Mouse (Mus musculus) limb, embryonic 13.5 days (tissue): ENCODE results near the gene Zcwpw1. TPM values are rescaled to one million over a fixed set of nuclear protein-coding genes. Genes with fewer than 3 reads are reported as not detected.

Experiments
- ATAC-seq: fragments of 200-750 bp; cut with Nextera tagmentation; 2 replicates; pipeline ENCODE4 v1.8.0; 2017; ENCODE audit warnings: low read depth, moderate number of reproducible peaks, moderate TSS enrichment; ENCODE audit not compliant: low FRiP score
- H3K27ac ChIP-seq: fragments of 300-500 bp; sonication (generic); 2 replicates; pipeline ENCODE4 v1.5.1; 2015; ENCODE audit warnings: inconsistent platforms, mild to moderate bottlenecking, moderate library complexity
- H3K27me3 ChIP-seq: fragments of 300-500 bp; sonication (generic); 2 replicates; pipeline ENCODE4 v1.6.1; 2015; ENCODE audit warnings: mild to moderate bottlenecking, inconsistent platforms
- H3K36me3 ChIP-seq: fragments of 300-500 bp; sonication (generic); 2 replicates; pipeline ENCODE4 v1.6.1; 2015; ENCODE audit warnings: inconsistent platforms, mild to moderate bottlenecking, moderate library complexity
- H3K4me1 ChIP-seq: fragments of 300-500 bp; sonication (generic); 2 replicates; pipeline ENCODE4 v1.6.1; 2015; ENCODE audit warnings: inconsistent platforms
- H3K4me2 ChIP-seq: fragments of 300-500 bp; sonication (generic); replicated peaks from 2 replicates; pipeline ENCODE4 v1.6.1; 2015; ENCODE audit warnings: inconsistent platforms, mild to moderate bottlenecking, moderate library complexity
- H3K4me3 ChIP-seq: fragments of 300-500 bp; sonication (generic); 2 replicates; pipeline ENCODE4 v1.5.1; 2015; ENCODE audit warnings: moderate library complexity, mild to moderate bottlenecking, inconsistent platforms
- H3K9ac ChIP-seq: fragments of 300-500 bp; sonication (generic); 2 replicates; pipeline ENCODE4 v1.6.1; 2015; ENCODE audit warnings: mild to moderate bottlenecking, inconsistent platforms
- H3K9me3 ChIP-seq: fragments of 300-500 bp; sonication (generic); 2 replicates; pipeline ENCODE4 v1.6.1; 2016; ENCODE audit warnings: inconsistent platforms
- WGBS: fragments of 180-500 bp; shearing (Covaris S2); methylation state at CpG from one replicate; pipeline ENCODE4 v1.1.7; 2015; 5-methylcytosine and 5-hydroxymethylcytosine counted together
- polyA plus RNA-seq: library from polyadenylated mRNA; unstranded; fragments of >200 nt; fragmentation: Nextera tagmentation; extraction: Ambion mirVana; gene quantifications from 2 replicates; pipeline ENCODE4 v1.2.1, GENCODE M21; 2015

Gene Zcwpw1
- 35.3 and 36.0 TPM in 2 replicates for polyA plus RNA-seq

- peak within 1 kb of the TSS; percentile 92 for H3K4me2 ChIP-seq
- peak within 1 kb of the TSS; percentile 98 for H3K9ac ChIP-seq
- peaks cover 32% of the 10 kb centered on the region for H3K4me1 ChIP-seq
- WGBS = under 1% methylated on average over 48 of the region's 48 CpGs
- peak; percentile 49 for ATAC-seq
- no peaks in the 10 kb centered on the region for H3K27me3 ChIP-seq
- H3K4me3 ChIP-seq = peak within 1 kb of the TSS; percentile 85
- no peaks in the 10 kb centered on the region for H3K9me3 ChIP-seq
- H3K27ac ChIP-seq = peak within 1 kb of the TSS; percentile 98
- peaks cover 26% of the 10 kb centered on the region for H3K36me3 ChIP-seq
These were observed at the start of gene Zcwpw1, which contains the start of gene Mepce for GRCm38 (mm10) chr5:137787151-137787928. Gene Zcwpw1 (plus strand): TSS chr5:137787798. Gene Mepce (minus strand): TSS chr5:137787655.

DNA sequence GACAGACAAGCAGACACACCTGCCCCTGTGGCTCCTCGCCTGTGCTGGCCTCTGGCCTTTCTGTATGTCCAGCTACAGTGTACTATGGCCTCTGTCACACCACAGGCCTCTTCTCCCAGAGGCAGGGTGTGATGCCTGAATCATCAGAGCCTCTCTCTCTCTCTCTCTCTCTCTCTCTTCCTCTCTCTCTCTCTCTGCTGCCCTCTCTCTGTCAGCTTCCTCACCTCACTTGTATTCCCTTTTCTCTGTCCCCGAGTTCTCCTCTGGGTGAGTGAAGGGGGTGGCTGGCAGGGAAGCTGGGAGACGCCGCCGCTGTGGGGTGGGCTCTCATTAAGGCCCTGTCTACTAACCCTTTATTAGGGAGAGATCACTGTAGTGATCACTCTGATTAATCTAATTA, 49.1 kb upstream of the Zcwpw1 start:
- Histone ChIP-seq H3K9me3 (no peaks in the 10 kb centered on the region), H3K9ac (peak overlapping the region; percentile 78; the same call in 1 of the 2 replicates), H3K4me1 (peaks cover 44% of the 10 kb centered on the region), H3K4me3 (no peak overlapping the region), H3K27ac (no peak overlapping the region), H3K27me3 (no peaks in the 10 kb centered on the region), H3K4me2 (no peak overlapping the region), H3K36me3 (peaks cover 43% of the 10 kb centered on the region)
- ATAC-seq = no peak
- WGBS = 54% methylated on average over 5 of the region's 5 CpGs

GRCm38 (mm10) chr5:137739471-137739870, 48.1 kb upstream of the Zcwpw1 start:
- H3K9ac ChIP-seq = peak overlapping the region; percentile 78
- peaks cover 35% of the 10 kb centered on the region for H3K36me3 ChIP-seq
- H3K9me3 ChIP-seq = no peaks in the 10 kb centered on the region
- H3K4me3 ChIP-seq = peak overlapping the region; percentile 65
- no peaks in the 10 kb centered on the region for H3K27me3 ChIP-seq
- 61% methylated on average over 9 of the region's 9 CpGs for WGBS
- peaks cover 34% of the 10 kb centered on the region for H3K4me1 ChIP-seq
- H3K4me2 ChIP-seq = peak overlapping the region; percentile 93
- H3K27ac ChIP-seq = no peak overlapping the region
- ATAC-seq = no peak

- no peaks in the 10 kb centered on the region for H3K27me3 ChIP-seq
- H3K27ac ChIP-seq = peak overlapping the region; percentile 23; the same call in 1 of the 2 replicates
- peaks cover 31% of the 10 kb centered on the region for H3K4me1 ChIP-seq
- peak overlapping the region; percentile 78 for H3K9ac ChIP-seq
- ATAC-seq = 0 out of 2 replicates have a peak, but pooled peaks have one; percentile 2
- H3K36me3 ChIP-seq = peaks cover 25% of the 10 kb centered on the region
- no peaks in the 10 kb centered on the region for H3K9me3 ChIP-seq
- WGBS = 9% methylated on average over 11 of the region's 11 CpGs
- peak overlapping the region; percentile 93 for H3K4me2 ChIP-seq
- peak overlapping the region; percentile 65 for H3K4me3 ChIP-seq
These were observed 47.1 kb upstream of the Zcwpw1 start for GRCm38 (mm10) chr5:137740506-137740905.

DNA sequence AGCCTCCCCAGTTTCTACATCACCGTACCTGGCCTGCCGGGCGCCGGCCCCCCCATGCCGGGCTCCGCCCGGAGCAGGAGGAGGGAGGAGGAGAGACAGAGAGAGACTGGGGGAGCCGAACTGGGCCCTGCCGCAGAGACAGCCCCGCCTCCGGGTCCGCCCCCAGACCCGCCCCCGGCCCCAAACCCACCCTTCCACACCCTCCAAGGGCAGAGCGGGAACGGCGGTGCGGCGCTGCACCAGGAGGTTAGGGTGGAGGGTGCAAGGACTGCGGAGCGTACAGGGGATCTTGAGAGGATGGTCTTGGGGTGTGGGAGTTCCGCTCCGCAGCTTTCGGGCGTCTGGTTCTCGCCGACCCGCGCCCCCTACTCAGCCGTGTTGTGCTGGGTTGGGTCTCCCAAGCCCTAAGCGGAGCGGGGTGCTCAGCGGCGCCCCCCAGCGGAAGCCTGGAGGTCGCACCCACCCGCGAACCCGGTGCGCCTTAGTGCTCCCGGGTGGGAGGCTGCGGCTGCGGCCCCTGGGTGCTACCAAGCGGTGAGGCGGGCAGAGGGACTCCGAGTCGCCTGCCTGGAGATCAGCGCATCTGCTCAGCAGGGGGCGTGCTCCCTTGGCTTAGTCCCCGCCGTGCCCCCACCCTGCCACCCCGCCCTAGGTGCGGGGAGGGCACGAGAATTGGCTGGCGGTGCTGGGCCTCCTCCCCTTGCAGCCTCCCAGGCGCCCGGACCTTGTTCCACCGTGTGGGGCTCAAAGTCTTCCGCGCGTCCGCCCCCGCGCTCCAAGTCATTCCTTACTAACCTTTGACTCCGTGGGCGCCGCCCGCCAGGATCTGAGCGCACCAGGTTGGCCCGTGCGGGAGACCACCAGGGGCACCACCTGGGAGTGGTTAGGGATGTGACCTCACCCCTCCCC, 46.3 kb upstream of the Zcwpw1 start, which contains the start of gene Nyap1:
Gene Nyap1 (minus strand): TSS at position 585 of the 909 bp plus-strand sequence.
- no peaks in the 10 kb centered on the region for H3K9me3 ChIP-seq
- H3K27me3 ChIP-seq = no peaks in the 10 kb centered on the region
- H3K4me3 ChIP-seq = peak within 1 kb of the TSS; percentile 65
- H3K9ac ChIP-seq = peak within 1 kb of the TSS; percentile 78
- WGBS = under 1% methylated on average over 65 of the region's 71 CpGs
- H3K36me3 ChIP-seq = peaks cover 17% of the 10 kb centered on the region
- peak within 1 kb of the TSS; percentile 93 for H3K4me2 ChIP-seq
- peaks cover 32% of the 10 kb centered on the region for H3K4me1 ChIP-seq
- peak; percentile 88 for ATAC-seq
- H3K27ac ChIP-seq = peak within 1 kb of the TSS; percentile 23; the same call in 1 of the 2 replicates

- peaks cover 9% of the 10 kb centered on the region for H3K36me3 ChIP-seq
- H3K9ac ChIP-seq = no peak overlapping the region
- 56% methylated on average over 10 of the region's 10 CpGs for WGBS
- H3K27ac ChIP-seq = no peak overlapping the region
- H3K4me1 ChIP-seq = peaks cover 32% of the 10 kb centered on the region
- peak overlapping the region; percentile 65; the same call in 1 of the 2 replicates for H3K4me3 ChIP-seq
- H3K9me3 ChIP-seq = no peaks in the 10 kb centered on the region
- no peaks in the 10 kb centered on the region for H3K27me3 ChIP-seq
- no peak for ATAC-seq
- peak overlapping the region; percentile 93 for H3K4me2 ChIP-seq
These were observed 45.5 kb upstream of the Zcwpw1 start for GRCm38 (mm10) chr5:137742048-137742447.

DNA sequence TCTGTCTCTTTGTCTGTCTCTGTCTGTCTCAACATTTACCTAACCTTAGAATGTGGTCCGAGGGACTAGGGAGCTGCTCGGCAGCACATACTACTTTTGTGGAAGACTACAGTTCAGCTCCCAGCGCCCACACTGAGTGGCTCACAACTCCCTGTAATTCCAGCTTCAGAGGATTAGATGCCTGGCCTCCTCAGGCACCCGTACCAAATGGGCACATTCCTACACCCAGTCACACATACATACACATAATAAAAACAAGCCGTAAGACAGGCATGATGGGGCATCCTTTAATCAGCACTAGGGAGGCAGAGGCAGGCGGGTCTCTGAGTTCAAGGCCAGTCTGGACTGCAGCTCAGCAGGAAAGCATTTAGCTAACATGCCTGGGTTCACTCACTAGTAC, 44.8 kb upstream of the Zcwpw1 start:
- Histone ChIP-seq H3K27me3 (no peaks in the 10 kb centered on the region), H3K36me3 (peaks cover 3% of the 10 kb centered on the region), H3K4me1 (peaks cover 38% of the 10 kb centered on the region), H3K9ac (no peak overlapping the region), H3K9me3 (no peaks in the 10 kb centered on the region), H3K27ac (no peak overlapping the region), H3K4me3 (no peak overlapping the region), H3K4me2 (no peak overlapping the region)
- WGBS = 90% methylated on average over 6 of the region's 6 CpGs
- no peak for ATAC-seq

- no peak for ATAC-seq
- Histone ChIP-seq H3K4me3 (no peak overlapping the region), H3K9me3 (no peaks in the 10 kb centered on the region), H3K36me3 (peaks cover 3% of the 10 kb centered on the region; the same call in 1 of the 2 replicates), H3K27ac (no peak overlapping the region), H3K9ac (no peak overlapping the region), H3K27me3 (no peaks in the 10 kb centered on the region), H3K4me1 (peaks cover 46% of the 10 kb centered on the region), H3K4me2 (no peak overlapping the region)
- 76% methylated on average over 7 of the region's 7 CpGs for WGBS
These were observed 43.4 kb upstream of the Zcwpw1 start for GRCm38 (mm10) chr5:137744197-137744596.

DNA sequence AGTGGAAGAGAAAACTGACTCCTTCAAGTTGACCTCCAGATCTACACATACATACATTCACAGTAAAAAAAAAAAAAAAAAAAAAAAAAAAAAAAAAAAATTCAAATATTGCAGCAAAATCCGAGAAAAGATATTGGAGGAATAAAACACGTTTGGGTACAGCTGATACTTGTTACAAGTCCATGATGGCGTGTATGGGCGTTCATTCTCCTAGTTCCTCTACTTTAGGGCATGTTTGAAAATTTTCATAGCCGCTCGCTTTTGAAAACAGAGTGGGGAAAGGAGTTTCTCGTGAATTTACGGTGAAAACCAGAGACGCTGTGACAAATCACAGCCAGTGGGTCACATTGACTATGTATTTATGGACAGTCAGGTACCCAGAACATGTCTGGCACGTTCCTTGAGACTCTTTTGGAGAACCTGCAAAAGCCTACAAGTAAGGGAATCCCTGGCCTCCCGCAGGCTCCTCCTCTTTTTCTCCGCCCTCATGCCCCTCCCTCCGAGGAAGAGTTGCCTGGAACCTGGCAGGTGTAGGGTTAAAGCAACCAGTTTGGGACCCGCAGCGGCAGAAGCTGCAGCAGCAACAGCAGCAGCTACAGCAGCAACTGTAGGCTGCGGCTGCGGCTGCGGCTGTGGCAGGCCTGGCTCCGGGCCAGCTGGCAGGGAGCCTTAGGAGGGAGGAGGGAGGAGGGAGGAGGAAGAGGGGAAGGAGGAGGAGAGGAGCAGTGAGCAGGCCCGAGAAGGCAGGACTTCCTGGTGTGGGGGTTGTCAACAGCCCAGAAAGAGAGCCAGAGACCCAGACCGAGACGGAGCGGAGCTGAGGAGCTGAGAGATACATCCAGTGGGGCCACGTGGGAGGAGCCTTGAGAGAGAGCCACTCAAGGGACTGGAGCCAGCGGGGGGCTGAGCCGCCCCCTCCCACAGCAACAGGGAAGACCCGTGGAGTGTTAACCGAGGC, 42.1 kb upstream of the Zcwpw1 start, which contains the start of gene Tsc22d4:
Gene Tsc22d4 (plus strand): TSS at position 517 of the 958 bp plus-strand sequence.
- Histone ChIP-seq H3K27ac (peak within 1 kb of the TSS; percentile 97), H3K4me3 (peak within 1 kb of the TSS; percentile 83), H3K9me3 (no peaks in the 10 kb centered on the region), H3K36me3 (peaks cover 7% of the 10 kb centered on the region), H3K9ac (peak within 1 kb of the TSS; percentile 90), H3K4me1 (peaks cover 37% of the 10 kb centered on the region), H3K4me2 (peak within 1 kb of the TSS; percentile 99), H3K27me3 (no peaks in the 10 kb centered on the region)
- peak; percentile 87 for ATAC-seq
- whole genome bisulfite sequencing = 3% methylated on average over 28 of the region's 28 CpGs

DNA sequence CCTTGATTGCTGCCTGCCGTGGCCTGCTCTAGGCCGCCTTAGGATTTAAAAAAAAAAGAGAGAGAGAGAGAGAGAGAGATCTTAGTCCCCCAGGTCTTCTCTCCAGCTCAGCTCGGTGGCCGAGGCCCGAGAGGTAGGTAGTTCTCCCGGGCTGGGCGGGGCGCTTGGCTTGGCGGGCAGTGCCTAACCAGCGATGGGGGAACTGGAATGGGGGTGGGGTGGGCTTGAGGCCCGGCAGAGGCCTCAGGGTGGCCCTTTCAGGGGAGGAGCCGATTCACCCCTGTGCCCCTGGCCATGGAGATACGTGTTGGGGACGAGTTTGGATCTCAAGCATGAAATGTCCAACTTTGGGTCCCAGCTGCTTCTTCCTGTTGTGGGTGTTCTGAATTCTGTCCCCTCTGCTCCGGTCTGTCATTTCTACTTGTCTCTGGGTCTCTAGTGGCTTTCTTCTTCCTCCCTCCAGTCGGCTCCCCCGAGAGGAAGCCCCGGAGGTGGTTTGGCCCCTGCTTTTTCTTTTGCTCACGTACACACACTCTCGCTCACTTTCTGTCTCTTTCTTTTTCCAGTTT, 41.2 kb upstream of the Zcwpw1 start:
- H3K4me2 ChIP-seq = peak overlapping the region; percentile 99
- WGBS = under 1% methylated on average over 20 of the region's 20 CpGs
- peak overlapping the region; percentile 90 for H3K9ac ChIP-seq
- H3K4me3 ChIP-seq = peak overlapping the region; percentile 83
- H3K36me3 ChIP-seq = peaks cover 15% of the 10 kb centered on the region
- peaks cover 37% of the 10 kb centered on the region for H3K4me1 ChIP-seq
- H3K9me3 ChIP-seq = no peaks in the 10 kb centered on the region
- H3K27ac ChIP-seq = peak overlapping the region; percentile 97
- 0 out of 2 replicates have a peak, but pooled peaks have one; percentile 4 for ATAC-seq
- H3K27me3 ChIP-seq = no peaks in the 10 kb centered on the region
